Mouse (Mus musculus): Measurements from ENCODE around the gene Anapc13.

Anapc13 gene

GRCm38 (mm10) chr9:102625983-102626838 is at the start of gene Anapc13, which contains the start of gene Cep63:
Anapc13 (plus strand) TSS chr9:102626296.
Cep63 (minus strand) TSS chr9:102626534.
- DNase-seq (ENCODE audit: low spot score in 2 of 2): peak; percentile 98

- peak; percentile 13 to 16 for DNase-seq (ENCODE audit: low spot score in 2 of 2)
These were observed 48.6 kb upstream of the Anapc13 start for GRCm38 (mm10) chr9:102577480-102577879.

- DNase-seq (ENCODE audit: low spot score in 2 of 2): no peak
These were observed 44.1 kb upstream of the Anapc13 start for GRCm38 (mm10) chr9:102581921-102582469.

- no peak for DNase-seq (ENCODE audit: low spot score in 2 of 2)
These were observed 38.7 kb upstream of the Anapc13 start for GRCm38 (mm10) chr9:102587347-102587746.

GRCm38 (mm10) chr9:102594667-102595393 is 31.3 kb upstream of the Anapc13 start:
- DNase-seq (ENCODE audit: low spot score in 2 of 2): no peak

GRCm38 (mm10) chr9:102595662-102596436 is 30.2 kb upstream of the Anapc13 start:
- no peak for DNase-seq (ENCODE audit: low spot score in 2 of 2)

- no peak for DNase-seq (ENCODE audit: low spot score in 2 of 2)
These were observed 24.9 kb upstream of the Anapc13 start for GRCm38 (mm10) chr9:102601187-102601586.

- no peak for DNase-seq (ENCODE audit: low spot score in 2 of 2)
These were observed 24.4 kb upstream of the Anapc13 start for GRCm38 (mm10) chr9:102601666-102602065.

- no peak for DNase-seq (ENCODE audit: low spot score in 2 of 2)
These were observed 20.9 kb upstream of the Anapc13 start for GRCm38 (mm10) chr9:102605162-102605561.

GRCm38 (mm10) chr9:102607471-102607870 is 18.6 kb upstream of the Anapc13 start:
- DNase-seq (ENCODE audit: low spot score in 2 of 2): no peak

- no peak for DNase-seq (ENCODE audit: low spot score in 2 of 2)
These were observed 16.9 kb upstream of the Anapc13 start for GRCm38 (mm10) chr9:102609221-102609620.

GRCm38 (mm10) chr9:102615071-102615470 is 11.0 kb upstream of the Anapc13 start:
- no peak for DNase-seq (ENCODE audit: low spot score in 2 of 2)

GRCm38 (mm10) chr9:102616267-102616666 is 9.8 kb upstream of the Anapc13 start:
- DNase-seq (ENCODE audit: low spot score in 2 of 2): no peak

GRCm38 (mm10) chr9:102621385-102621784 is 4.7 kb upstream of the Anapc13 start:
- DNase-seq (ENCODE audit: low spot score in 2 of 2): no peak

- peak in 1 of 2 experiments; percentile 44 for DNase-seq (ENCODE audit: low spot score in 2 of 2)
These were observed 3.8 kb upstream of the Anapc13 start for GRCm38 (mm10) chr9:102622192-102622857.

- DNase-seq (ENCODE audit: low spot score in 2 of 2): no peak
These were observed 3.2 kb upstream of the Anapc13 start for GRCm38 (mm10) chr9:102622876-102623275.

- DNase-seq (ENCODE audit: low spot score in 2 of 2): no peak
These were observed 2.5 kb upstream of the Anapc13 start for GRCm38 (mm10) chr9:102623581-102623980.

GRCm38 (mm10) chr9:102625401-102625982 is 604 bp upstream of the Anapc13 start:
- DNase-seq (ENCODE audit: low spot score in 2 of 2): no peak

GRCm38 (mm10) chr9:102626839-102627225 is 736 bp downstream of the Anapc13 start:
- DNase-seq (ENCODE audit: low spot score in 2 of 2): no peak

- no peak for DNase-seq (ENCODE audit: low spot score in 2 of 2)
These were observed 1.3 kb downstream of the Anapc13 start for GRCm38 (mm10) chr9:102627442-102627841.

GRCm38 (mm10) chr9:102629052-102629451 is 3.0 kb downstream of the Anapc13 start:
- no peak for DNase-seq (ENCODE audit: low spot score in 2 of 2)

Measured in heart, adult 9 months (tissue).